Mouse (Mus musculus) right cerebral cortex, adult 2 months (tissue): ENCODE measurements around the gene Atp8a1.

ENCODE experiments used
- DNase-seq, 2 experiments: peaks; one replicate each; pipeline ENCODE4 v3.0.0; 2021 to 2022; ENCODE audit warnings: low spot score in 2 of 2

Gene Atp8a1

DNA sequence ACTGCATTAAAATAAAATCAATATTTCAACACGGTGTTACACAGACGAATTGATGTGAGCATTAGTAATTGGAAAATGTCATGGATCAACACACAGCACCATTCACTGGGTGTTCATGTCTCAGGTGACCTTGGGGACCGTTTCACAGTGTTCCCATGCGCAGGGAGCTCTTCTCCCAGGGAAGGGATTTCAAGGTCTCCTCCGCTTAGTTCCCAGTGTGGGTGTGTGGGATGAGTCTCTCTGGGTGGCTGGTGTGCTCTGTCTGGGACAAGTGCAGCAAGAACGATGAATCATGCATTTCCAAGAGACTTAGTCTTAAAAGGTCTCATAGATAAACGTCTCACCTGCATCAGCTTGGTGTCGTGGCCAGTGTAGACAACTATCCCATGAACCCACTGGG is 78.5 kb downstream of the Atp8a1 start:
- no peak for DNase-seq

DNA sequence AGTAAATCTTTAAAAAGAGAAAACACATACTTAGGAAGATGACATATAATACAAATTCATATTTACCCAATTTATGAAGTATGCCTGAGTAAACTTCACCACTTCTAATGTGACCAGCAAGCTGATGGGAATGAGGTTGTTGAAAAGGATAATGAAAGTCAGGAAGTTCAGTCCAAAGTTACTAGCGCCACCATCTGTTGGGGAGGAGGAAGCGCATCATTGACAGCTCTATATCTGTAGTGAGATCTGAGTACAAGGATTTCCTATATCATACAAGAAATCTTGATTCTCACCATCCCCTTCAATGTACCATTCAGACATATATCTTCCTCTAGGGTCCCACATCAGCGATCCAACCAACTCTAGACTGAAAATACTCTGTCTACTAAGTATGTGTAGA is 82.4 kb downstream of the Atp8a1 start:
- no peak for DNase-seq

DNA sequence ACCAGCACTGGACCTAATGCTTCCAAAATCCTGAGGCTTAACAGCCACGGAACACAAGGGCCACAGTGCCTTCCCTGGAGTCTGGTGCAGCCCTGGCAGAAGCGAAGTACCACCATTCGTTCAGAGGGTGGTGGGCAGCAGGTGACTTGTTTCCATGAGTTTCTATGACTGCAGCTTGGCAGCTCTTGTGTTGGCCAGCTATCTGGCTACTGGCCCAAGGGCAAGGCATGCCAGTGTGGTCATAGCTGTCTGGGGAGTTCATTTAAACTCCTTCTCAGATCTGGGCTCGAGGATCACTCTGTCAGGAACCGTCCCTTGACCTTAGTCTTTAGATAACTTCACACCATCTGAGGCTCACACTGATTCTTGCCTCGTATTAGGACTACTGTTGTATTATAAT is 89.1 kb downstream of the Atp8a1 start:
- DNase-seq = no peak

DNA sequence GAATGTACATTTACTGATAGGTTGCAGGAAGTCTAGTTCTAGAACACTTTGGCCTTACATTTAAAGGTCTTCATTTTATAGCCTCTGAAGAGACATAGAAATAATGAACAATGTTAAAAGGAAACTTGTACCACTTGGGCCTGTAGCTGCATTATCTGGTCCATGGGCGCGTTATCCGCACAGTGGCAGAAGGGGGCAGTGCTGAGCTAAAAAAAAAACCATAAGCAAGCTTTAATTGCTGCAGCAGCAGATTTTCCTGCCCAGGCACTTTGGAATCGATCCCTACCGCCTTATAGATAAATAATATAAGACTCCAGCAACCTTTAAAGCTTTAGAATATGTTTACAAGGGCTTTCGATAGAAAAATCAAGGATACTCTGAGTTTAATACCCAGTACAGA is 91.1 kb downstream of the Atp8a1 start:
- peak in 1 of 2 experiments; percentile 58 for DNase-seq

DNA sequence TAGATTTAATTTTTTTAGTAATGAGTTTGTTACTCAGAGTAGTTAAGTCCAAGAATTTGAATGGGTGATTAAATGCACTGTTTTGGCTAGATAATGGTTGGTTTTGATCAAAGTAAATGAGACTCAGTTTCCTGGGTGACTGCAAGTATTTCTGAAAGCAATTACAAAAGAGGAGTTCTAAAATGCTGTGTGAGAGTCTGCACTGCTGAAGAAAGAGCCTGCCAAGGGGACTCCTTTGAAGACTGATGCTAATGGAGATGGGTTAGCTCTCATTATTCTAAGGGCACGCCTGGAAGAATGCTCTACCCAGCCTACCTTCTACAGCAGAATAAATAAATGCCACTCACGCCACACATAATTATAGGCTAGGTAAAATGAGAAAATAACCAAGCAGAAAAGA is 94.2 kb downstream of the Atp8a1 start:
- no peak for DNase-seq

DNA sequence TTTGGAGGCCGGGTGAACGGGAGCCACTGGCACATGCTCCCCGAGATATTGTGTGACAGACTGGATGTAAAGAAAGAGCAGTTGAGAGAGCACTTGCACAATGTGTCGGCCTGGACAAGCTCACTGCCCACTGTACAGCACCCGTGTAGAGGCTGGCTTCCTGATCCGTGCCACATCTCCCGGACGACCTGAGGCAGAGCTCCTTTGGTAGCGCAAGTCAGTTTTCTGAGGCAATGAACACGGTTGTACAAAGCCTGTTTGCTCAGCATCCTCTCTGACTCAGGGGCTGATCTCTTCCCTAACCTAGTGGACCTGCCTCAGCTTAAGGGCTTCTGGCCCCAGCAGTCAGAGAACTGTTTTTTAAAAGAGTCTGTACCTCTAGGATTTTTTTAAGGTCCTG is 94.6 kb downstream of the Atp8a1 start:
- DNase-seq = no peak

DNA sequence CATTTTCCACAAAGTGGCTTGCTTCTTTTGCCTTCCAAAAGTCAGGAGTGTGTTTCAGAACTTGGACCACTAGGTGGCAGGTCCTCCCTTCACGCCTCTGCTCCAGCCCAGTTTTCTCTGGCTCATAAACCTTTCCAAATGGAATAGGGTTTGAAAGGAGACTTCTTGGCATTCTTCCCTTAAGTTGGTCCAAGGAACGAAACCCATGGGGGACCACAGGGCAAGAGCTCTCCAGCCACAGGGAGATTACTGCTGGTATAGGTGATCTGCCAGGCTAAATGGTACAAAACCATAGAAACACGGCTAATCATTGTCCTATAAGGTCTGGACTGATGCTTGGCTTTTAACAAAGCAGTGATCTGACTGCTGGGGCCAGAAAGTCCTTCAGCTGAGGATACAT is 95.2 kb downstream of the Atp8a1 start:
- DNase-seq = peak; percentile 65 to 70

DNA sequence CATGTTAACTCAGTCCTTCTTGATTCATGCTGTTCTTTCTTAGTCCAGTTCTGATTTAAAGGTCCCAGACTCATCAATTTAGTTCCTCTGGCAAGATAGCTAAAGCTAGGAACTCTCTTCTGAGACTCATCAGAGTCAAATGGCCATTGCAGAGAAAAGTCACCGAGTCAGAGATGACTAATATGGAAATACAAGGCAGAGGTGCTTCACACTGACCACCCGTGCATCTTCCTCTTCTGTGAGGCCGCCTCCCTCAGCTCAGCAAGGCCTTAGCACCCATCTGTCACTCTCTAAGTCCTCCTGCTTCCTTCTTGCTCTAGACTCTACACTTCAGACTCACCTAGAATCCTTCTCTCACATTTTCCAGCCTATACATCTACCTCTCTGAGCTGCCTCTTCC is 108.0 kb downstream of the Atp8a1 start:
- no peak for DNase-seq

DNA sequence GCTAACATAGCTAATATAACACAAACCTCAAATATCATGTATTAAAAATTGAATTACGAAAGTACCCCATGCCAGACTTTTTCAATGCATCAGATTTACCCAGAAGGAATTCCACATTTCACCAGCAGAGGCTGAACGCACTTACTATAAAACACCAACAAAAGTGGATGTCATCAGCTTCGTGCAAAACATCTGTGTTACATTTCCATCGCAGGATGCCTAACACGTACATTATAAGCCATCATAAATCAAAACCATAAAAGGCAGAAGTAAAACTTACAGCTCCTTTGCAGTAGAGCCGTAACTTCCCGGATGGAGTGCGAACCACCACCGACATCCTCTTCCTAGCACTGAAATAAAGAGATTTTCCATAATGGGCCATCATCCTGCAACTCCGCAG is 109.1 kb downstream of the Atp8a1 start:
- no peak for DNase-seq

DNA sequence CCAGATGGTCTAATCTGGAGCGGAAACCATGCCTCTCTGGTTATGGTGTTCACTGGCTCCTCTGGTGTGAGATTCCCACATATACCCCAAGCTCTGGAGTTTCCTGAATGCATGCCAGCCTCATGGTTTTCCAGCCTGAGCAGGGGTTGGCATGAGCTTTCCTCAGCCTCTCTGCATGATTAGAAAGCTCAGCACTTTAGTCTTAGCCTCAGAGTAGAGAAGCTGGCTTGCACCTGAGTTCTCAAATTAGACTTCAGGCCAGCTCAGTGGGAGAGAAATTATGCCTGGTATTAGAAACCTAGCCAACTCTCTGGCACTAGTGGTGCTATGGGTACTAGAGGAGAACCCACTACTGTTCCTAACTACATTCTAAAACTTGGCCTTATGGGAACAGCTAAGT is 111.5 kb downstream of the Atp8a1 start:
- no peak for DNase-seq

DNA sequence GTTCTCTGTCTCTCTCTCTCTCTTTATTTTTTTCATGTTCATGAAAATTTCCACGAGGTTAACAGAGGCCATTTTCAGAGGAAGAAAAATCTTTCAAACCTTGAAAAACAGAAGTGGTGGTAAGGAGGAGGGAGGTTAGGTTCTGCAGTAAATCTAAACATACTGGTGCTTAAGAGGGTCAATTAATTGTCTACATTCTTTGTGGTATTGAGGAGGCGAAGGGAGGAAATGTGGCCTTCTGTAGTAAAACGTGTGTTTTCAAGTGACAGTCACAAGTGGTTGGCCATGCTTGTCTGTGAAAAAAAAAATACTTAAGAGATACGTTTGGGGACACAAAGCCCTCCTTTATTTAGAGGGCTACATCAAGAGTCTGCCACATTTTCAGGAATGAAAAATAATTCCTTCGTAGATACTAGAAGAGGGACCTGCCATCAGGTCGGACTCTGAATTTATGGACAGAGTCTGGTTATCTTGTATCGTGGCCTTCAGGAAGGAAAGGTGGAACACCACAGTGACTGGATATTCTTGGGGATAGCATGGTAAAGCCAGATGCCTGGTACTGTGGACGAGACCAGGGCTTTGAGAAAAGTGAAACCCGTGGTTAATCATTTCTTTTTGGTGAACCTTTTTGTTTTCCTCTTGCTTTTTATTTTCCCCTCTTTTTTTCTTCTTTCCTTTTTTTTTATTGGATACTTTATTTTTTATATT is 113.5 kb downstream of the Atp8a1 start:
- no peak for DNase-seq

DNA sequence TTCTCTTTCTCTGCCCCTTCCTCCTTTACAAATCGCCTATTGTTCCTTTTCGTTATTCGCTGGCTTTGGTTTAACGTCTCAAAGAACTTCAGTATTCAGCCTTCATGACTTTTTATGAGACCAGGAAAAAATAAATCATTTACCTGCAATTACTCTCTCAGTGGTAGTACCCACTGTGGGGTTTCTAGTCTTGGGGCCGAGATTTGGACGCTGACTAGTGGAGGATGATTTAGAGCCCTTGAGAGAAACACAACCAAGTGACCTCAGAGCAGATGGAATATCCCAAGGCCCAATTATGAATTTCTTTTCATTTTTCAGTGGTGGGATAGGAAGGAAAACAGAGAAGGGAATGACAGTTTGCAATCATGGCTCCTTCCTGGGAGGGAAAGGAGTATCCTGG is 114.1 kb downstream of the Atp8a1 start:
- DNase-seq = no peak

DNA sequence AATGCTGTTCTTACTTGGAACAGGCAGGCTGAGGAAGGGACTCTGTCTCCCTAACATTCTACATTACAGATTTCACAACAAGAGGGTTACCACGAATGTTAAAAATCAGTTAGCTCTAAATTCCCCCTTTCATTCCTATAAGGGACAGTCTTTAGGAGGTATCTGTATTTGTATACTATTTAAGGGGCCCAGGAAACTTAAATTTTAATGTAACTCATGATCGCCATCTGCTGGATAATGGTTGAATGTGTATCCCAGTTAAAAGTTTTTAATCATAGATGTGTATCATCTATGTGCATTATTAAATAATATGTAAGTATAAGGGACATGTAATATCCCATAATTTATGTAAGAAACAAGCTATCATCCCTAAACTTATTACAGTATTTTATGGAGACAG is 119.5 kb downstream of the Atp8a1 start:
- no peak for DNase-seq

DNA sequence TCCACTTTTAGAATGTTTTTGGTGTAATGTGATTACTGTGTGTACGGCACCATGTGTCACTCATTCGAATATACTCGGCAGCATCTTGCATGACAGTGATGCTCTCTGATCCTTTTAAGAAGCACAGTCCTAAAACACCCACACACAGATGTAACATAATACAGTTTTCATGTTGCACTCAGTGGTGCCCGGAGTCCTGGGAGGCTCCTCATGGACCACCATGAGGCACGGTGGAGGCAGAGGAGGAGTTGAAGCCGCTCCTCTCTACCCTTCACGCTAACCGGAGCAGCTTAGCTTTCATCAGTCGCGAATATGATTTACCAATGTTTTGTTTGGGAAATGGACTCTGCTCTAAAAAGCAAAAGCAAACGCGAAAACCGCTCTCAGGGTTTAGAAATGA is 120.4 kb downstream of the Atp8a1 start:
- no peak for DNase-seq

DNA sequence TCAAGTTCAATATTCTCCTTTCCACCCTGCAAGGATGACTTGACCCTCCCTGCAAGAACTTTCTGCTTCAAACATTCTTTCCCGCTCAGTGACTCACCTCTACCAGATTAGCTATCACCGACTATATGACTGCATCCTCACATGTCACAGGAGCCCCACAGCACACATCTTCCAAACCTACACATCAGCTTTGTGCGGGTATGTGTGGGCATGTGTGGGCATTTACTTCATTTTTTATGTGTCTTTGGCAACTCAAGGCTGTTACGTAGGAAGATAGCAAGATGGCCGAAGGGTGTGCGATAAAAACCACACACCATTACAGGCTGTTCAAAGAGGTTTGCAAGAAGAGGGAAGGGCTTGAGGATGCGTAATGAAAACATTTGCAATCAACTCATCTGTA is 145.6 kb downstream of the Atp8a1 start:
- DNase-seq = peak in 1 of 2 experiments; percentile 27

DNA sequence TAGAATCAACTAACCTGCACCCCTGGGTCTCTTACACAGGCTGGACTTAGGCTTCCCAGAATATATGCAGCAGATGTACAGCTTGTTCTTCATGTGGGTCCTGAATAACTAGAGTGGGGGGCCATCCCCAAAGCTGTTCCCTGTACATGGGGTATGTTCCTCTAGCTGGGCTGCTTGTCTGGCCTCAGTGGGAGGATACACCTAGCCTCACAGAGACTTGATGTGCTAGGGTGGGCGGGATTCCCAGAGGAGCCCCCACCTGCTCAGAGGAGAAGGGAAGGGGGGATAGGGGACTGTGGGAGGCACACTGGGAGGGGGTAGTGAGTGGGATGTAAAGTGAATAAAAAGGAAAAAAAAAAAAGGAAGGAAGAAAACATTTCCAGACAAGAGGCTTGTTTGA is 147.8 kb downstream of the Atp8a1 start:
- DNase-seq = no peak

DNA sequence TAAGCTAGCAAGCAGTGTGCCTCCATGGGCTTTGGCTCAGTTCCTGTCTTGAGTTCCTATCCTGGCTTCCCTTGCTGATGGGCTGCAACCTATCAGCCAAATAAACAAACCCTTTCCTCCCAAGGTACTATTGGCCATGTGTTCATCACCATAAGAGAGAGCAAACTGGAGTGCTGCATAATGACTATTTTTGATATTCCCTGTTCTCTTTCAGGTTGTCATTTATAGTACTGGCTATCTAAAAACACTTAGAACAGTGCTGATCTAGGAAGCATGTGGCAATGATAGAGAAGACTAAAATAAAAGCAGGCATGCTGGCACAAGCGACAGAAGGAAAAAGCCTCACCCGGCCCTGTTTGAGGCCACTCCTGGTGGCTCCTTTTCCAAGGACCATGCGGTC is 149.1 kb downstream of the Atp8a1 start:
- peak in 1 of 2 experiments; percentile 25 for DNase-seq

DNA sequence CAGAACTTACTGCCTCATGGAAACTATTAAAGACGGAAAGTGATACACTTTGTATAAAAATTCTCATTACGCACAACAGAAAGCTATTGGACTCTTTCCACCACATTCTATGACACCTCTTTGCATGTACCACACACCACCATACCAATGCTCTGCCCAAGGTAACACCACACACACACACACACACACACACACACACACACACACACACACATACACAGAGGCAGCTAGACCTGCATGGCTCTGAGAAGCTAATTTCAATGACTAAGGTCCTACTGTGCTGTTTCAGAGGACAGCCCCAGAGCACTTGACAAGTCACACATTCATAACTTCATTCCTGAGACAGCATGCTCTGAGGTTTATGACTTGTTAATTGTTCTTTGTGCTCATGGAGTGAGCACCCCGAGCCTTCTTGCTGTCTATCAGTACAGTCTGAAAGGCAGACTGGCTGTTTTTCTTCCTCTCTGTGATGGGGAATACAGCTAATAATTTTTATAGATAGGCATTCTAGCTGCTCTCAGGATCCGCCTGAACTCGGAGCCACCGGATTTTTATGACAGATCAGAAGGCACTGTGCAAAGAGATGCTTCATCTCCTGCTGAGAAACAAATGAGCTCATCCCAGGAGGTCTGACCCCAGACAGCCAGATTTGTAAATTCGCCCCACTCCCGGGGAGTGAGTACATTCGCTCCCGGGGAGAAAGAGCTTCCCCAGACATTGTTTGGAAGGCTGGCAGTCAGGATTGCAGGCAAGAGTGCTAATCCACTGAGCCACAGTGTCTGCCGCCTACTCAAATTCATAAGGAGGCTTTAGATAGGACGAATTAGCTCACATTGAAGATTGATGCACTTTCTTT is 150.3 kb downstream of the Atp8a1 start:
- DNase-seq = peak in 1 of 2 experiments; percentile 26

DNA sequence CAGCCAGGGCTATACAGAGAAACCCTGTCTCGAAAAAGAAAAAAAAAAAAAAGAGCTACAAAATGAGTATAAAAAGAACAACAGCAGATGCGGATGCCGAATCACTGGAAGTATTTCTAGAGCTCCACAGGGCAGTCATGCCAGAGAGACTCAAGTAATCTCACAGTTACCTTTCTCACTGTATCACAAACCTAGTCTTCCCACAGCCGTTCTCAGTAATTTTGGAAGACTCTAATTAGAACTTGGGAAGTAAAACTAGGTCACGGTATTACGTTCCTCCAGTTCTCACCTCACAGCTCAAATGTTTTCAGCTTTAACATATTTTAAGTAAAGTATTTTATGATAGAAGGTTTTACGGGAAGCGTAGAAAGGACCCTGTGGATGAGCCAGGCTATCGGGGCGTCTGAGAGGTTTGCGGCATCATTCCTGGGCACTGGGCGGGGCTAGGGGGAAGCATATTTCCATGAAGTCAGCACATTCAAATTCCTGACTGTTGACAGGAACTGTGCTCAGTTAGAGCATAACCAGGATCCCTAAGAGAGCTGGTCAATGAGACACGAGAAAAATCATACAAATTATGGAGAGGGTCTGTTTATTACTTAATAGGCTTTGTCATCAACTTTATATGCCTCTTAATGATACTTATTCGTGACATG is 152.1 kb downstream of the Atp8a1 start:
- DNase-seq = no peak

DNA sequence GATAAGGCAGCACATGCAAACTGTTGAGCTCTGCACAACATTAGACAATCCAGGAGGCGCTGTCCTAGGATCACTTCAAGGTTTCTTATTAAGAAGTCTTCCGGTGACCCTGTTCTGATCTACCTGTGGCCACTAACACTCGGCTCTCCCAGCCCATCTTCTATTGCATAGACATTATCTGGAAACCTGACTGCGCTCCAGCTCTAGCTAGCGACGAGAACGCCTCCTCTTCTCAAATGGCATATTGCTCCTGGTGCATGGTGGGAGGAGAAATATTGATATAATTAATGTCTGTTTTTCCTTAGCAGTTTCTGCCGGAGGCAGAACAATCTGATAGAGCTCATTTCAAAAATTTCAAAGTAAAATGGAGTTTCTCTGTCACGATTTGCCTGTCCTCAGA is 156.9 kb downstream of the Atp8a1 start:
- no peak for DNase-seq

DNA sequence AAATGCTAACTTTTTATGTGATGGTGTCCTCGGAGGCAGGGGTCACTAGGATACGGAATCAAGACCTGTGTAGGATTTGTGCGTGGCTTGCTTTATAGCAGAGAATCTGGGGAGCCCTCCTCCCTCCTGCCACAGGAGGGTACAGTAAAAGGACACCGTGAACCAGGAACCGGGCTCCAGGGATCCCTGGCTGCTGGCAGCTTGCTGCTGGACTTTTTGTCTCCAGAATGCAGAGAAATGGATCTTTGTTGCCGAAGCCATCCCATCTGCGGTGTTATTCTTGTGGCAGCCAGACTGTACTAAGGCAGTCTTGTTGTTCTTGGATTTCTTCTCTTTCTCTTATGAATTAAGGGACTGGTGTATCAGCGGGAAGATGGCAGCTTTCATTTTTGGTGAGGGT is 159.2 kb downstream of the Atp8a1 start:
- no peak for DNase-seq

DNA sequence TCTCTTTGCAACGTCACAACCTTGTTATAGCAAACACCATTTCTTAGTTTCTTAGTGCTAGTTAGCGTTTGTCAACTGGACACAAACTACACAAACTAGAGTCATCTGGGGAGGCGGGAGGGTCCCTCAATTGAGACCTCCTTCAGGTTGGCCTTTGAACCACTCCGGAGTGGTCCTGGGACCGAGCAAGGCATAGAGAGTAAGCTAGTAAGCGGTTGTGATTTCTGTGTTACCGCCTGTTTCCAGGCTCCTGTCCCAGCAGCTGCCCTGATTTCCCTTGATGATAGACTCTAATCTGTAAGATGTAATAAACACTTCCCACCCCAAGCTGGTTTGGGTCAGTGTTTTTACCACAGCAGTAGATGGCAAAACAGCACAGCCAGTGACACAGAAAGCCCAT is 161.3 kb downstream of the Atp8a1 start:
- DNase-seq = no peak

DNA sequence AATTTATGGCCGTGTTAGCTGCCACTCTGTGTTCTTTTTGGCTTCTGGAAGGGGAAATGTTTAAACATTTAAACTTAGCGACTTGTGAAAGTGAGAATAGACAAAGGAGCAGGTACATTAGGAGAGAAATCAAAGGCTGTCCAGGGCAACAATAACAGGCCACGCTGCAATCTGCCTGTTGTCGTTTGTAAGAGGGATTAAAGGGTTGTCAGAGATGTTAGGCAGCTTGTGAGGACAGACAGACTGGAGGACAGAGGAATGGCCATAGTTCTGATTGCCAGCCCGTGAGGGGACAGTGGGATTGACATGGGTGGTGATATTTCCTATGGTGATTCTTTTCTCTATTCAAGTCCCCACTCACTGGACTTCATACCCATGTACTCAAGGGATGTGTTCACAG is 161.8 kb downstream of the Atp8a1 start:
- no peak for DNase-seq
